Mouse (Mus musculus) neutrophil, adult 5-6 weeks (primary cell): ENCODE results near the gene Eftud2. TPM values are rescaled to one million over a fixed set of nuclear protein-coding genes. Genes with fewer than 3 reads are reported as not detected.

Experiments
- ATAC-seq: fragments of 151-379, 151-347 bp; 2 replicates; pipeline ENCODE4 v1.8.0; 2017; ENCODE audit warnings: mild to moderate bottlenecking, moderate TSS enrichment; ENCODE audit not compliant: insufficient number of reproducible peaks, poor library complexity, low FRiP score, severe bottlenecking; ENCODE audit errors: extremely low read depth
- total RNA-seq: library from RNA; stranded (forward); fragments of 200-1000 nt; gene quantifications from 2 replicates; pipeline ENCODE4 v1.2.3, GENCODE M21; 2017

Gene Eftud2
- total RNA-seq, 1 experiment from 2014 or later, result 49.1 TPM

GRCm38 (mm10) chr11:102884616-102885219 lies 3.9 kb upstream of the Eftud2 start, which contains the start of gene Fam187a:
Gene Fam187a (plus strand): TSS chr11:102885169.
- ATAC-seq, result no peak

DNA sequence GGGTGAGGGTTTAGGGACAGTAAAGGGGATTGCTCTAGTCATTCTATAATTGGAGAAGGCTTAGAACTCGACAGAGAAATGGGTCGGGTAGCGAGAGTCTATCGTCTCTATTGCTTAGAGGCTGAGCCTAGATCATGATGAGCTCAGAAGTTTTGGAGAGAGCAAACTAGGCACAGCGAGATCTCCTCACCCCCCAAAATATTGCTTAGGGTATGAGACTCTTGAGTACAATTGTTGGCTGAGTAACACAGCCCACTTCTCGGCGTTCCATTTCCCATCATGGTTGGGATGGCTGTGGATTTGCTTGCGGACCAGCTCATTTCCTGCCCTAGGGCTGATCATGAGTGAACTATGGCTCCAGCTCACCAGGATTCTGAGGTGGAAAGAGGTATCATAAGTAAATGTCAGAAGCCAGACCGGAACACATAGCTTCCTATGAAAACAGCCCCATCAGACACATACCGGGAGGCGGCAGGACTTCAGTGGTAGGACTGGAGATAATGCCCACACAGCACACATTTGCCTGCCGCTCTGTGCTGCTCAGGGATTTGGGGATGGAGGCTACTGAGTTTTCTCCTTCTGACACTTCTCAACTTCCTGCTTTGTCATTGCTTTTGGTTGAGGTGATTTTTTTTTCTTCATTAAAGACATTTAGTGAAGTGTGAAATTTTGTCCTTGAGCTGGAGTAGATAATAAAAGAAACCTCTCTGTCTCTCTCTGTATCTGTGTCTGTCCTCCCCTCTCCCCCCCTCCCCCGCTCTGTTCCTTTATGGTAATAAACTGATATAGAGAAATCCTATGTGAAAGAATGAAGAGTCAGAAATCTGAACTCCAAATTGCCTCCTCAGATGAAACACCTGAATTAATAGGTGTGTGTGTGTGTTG lies 771 bp upstream of the Eftud2 start:
- peak; percentile 20; the same call in 1 of the 2 replicates for ATAC-seq

DNA sequence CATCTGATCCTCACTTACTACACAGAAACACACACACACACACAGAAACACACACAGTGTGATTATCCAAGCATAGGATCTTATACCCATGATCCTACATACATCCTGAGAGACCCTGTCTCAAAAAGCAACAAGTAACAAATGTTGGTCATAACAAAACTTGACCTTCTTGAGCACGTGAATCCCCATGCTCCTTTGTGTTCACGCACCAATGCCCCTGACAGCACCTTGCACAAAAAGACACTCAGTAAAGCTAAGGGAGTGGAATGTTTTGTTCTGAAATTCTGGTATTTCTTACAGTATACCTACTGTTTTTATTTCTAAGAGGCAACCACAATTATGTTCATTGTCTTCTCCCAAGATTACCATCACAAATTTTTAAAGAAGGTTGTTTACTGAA lies 1.2 kb downstream of the Eftud2 start:
- no peak for ATAC-seq

GRCm38 (mm10) chr11:102874801-102875334 lies 5.9 kb downstream of the Eftud2 start:
- ATAC-seq, result no peak

DNA sequence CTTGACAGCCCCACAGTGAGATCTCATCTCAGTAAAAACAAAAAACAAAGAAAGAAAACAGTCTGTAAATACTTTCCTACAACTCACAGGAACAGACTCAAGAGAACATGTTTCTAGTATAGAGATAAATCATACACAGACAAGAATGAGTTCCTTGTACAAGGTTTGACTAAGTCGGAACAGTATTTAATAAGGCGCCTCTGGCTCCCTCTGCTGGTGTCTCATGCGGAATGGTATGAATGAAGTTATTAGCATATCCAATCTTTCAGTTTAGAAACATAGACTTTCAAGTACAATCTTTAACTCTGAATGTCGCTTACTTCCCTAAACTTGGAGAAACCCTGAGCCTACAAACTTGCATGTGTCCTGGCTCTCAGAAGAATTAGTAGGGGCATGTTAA lies 16.5 kb downstream of the Eftud2 start:
- no peak for ATAC-seq

- no peak for ATAC-seq
These were observed 20.9 kb downstream of the Eftud2 start for GRCm38 (mm10) chr11:102859933-102860332.

DNA sequence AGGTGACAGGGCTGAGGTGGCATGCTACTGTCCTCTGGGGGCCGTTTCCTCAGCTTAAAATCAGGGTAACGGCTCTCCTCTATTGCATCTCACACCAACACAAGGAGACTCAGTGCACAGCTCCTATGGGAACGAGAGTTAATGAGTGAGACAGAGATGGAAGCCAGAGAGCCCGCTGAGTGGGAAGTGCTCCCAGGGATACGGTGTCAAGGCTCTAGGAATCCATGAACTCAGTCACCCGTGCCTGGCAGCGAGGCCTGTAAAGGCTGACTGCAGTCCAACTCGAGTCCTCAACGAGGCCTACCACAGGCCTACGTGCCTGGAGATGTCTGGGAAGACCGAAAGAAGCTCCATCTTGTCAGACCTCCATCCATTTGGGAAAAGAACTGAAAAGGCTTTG lies 21.8 kb downstream of the Eftud2 start:
- no peak for ATAC-seq

DNA sequence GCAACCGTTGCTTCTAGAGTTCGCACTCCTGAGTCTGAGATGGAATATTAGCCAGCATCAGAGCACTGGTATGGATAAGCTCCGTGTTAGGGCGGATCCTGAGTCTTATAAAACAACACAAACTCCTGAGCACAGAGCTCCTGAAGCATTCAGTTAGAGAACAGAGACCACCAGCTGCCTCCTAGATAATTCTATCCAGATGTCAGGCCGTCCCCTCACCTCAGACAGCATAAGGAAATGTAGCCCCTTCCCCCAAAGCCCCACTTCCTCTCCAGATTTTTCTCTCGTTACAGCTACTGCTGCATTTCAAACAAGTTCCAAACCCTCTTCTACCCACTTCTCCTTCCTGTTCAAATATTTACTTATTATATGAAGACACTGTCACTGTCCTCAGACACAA lies 24.8 kb downstream of the Eftud2 start:
- no peak for ATAC-seq

- no peak for ATAC-seq
These were observed 27.0 kb downstream of the Eftud2 start for GRCm38 (mm10) chr11:102853760-102854159.

DNA sequence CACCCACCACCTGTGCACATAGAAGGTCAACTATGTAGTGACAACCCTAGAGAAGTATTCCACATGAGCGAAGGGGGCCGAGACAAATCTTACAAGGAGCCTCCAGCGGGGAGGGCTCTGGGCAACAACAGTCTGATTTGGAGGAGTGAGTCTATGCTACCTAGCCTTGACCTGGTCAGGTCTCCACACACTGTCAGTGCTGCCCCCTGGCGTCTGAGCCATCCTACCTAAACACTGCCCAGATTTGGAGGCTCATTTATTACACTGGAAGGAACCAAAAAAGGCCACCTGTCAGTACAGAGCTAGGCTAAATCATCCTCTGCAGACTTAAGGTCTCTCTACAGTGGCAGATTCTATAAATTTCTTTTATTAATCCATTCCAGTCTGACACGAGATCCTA lies 28.9 kb downstream of the Eftud2 start:
- ATAC-seq, result no peak

DNA sequence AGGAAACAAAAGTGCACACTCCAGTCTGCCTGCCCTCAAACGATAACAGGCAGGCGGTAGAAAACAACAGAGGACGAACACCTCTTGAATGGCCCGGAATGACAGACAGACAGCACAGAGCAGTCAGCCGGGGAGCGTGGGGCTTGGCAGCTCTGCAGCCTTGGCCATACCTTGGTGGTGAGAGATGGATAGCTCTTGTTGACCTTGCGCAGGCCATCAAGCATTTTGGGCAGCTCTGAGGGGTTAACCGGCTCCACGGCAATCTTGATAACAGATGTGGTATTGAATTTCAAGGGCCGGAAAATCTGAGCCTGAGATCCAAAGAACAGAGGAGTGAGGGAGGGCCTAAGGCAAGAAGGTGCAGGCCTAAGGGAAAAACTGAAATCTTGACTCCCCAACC lies 34.9 kb downstream of the Eftud2 start:
- no peak for ATAC-seq

DNA sequence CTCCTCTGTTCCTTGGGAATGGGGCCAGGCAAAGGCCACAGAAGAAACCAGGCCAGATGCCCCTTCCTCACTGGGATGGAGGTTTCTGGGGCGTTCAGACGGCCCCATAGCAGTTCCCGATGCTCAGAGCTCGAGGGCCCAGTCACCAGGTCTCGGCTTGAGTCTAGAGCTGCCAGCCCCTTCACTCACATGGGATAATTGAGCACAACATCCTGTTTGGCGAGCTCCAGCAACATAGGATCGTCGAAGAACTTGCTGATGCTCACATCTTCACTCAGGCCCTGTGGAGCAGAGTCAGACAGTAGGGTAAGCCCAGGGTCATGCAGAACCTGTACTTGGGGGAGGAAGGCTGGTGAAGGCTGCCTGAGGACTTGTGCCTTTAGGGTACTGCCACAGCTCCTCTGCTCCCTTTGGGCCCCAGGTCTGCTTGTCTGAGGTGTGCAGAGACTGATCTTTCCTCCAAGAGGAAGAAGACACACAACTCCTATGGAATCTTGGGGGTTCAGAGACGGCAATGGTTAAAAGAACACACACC lies 42.1 kb downstream of the Eftud2 start:
- no peak for ATAC-seq

GRCm38 (mm10) chr11:102838126-102838525 lies 42.7 kb downstream of the Eftud2 start:
- ATAC-seq, result no peak

DNA sequence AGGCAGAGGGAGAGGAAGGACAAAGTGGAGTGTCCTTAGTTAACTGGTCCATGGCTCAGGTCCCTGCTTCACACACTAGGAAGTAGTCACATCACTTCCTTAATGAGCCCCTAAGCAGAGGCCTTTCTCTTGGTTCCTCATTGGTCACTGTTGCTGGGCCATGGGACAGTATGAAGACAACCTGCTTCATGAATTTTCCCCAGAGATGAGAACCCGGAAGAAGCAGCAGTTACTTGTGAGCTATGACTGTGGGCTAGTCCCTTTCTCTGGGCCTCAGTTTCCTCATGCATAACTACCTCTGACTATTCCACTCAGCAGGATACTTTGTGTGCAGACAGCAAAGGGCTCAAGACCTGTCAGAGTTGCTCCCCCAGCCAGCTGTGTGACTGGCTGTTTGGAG lies 43.4 kb downstream of the Eftud2 start:
- no peak for ATAC-seq

DNA sequence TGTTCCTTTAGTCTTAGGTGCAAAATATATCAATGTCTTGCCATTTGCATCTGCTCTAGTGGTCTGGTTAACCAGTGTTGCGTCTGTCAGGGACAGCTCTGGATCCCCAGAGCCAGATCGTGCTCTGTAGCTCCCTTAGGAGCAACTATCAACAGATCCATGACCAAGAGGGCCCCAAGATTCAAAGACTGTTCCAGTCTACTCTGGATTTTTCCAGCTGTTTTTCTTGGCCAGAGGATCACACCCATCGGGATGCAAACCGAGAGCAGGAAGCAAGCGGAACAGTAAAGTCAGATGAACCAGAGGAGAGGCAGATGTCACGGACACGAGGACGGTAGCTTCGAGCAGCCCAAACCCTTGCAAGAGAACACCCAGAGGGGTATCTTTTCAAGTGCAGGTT lies 44.6 kb downstream of the Eftud2 start:
- ATAC-seq, result no peak

DNA sequence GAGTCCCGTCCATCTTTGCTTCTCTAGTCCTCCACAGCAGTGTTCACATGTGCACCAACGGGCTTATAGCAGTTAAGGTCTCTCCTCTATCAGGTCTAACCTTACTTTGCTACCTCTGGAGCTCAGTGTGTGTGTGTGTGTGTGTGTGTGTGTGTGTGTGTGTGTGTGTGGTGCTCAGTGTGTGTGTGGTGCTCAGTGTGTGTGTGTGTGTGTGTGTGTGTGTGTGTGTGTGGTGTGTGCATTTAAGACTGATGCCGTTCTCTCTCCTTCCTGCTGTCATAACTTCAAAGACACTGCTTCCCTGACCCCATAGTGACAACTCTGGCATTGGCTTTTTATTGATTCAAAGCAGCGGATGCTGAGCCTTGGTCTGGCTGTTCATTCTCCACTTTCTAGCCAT lies 45.2 kb downstream of the Eftud2 start, which contains the start of gene Higd1b:
TSS of gene Higd1b (plus strand) at position 301 of the 400 bp plus-strand sequence.
- ATAC-seq, result no peak

DNA sequence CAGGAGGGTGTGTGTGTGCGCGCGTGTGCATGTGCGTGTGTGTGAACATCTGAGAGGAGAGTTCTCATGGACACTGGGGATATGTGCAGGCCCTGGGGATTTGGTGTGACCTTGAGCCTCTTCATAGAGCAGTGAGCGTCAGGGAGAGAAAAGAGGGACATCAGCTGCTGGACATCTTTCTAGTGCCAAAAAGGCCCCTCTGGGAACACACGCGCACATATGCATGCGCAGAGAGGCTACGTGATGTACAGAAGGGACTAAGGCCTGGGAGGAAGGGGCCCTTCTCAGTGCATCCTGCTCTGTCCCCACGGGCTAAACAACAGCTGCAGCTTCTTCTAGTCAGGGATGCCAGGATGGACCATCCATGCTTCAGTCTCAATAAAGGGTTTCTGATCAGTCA lies 46.6 kb downstream of the Eftud2 start:
- no peak for ATAC-seq

- ATAC-seq, result no peak
These were observed 48.0 kb downstream of the Eftud2 start for GRCm38 (mm10) chr11:102832700-102833297.

DNA sequence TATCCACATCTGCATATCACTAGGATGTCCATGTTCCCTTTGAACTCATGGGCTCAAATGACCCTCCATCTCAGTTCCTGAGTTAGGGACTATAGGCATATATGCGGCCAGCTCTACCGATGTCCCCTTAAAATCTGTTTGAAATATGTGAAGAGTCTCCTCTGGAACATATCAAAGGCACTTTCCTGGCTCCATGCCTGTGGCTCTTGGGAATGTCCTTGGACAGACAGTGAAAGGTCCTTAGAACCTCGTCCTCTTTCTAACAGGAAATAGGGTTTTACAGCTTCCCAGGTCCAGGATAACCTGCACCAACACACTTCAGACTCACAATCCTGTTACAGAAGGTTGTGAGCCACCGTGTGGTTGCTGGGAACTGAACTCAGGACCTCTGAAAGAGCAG lies 50.5 kb downstream of the Eftud2 start:
- ATAC-seq, result no peak
